Mouse (Mus musculus): ENCODE results near the gene Ccdc22. TPM values are rescaled to one million over a fixed set of nuclear protein-coding genes. Genes with fewer than 3 reads are reported as not detected.

The Ccdc22 gene
- 7.7 and 9.4 TPM in 2 replicates for polyA plus RNA-seq (2012; rRNA removed)

DNA sequence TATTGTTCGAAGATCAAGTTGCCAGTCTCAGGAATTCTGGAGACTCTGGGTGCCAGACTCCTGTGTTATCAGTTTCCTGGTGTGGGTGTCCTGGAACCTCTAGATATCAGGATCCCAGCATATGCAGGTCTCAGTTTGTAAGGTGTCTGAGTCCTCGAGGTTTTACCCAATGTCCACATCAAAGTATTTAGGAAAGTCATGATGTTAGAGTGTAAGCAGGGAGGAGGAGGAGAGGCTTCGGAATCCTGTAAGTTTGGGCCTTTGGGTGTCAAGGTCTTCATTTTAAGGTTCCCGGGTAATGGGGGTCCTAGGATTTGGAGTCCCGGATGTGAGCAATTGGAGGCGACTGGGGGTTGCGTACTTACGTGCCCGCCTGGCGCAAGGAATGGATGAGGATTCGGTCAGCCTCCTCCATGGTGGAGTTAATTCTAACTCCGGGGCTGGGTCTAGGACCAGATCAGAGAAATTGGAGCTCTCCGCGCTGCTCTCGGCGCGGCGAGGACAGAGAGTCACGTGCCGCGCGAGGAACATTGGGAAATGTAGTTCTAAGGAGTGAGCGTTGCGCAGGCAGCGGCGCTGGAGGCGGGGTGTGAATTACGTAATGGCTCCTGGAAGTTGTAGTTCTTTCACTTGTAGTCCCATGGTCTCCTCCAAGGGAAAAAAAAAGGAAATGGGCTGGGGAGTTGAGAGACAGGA, at the start of gene Ccdc22:
TSS of gene Ccdc22 (minus strand) at position 639 of the 696 bp plus-strand sequence.

DNA sequence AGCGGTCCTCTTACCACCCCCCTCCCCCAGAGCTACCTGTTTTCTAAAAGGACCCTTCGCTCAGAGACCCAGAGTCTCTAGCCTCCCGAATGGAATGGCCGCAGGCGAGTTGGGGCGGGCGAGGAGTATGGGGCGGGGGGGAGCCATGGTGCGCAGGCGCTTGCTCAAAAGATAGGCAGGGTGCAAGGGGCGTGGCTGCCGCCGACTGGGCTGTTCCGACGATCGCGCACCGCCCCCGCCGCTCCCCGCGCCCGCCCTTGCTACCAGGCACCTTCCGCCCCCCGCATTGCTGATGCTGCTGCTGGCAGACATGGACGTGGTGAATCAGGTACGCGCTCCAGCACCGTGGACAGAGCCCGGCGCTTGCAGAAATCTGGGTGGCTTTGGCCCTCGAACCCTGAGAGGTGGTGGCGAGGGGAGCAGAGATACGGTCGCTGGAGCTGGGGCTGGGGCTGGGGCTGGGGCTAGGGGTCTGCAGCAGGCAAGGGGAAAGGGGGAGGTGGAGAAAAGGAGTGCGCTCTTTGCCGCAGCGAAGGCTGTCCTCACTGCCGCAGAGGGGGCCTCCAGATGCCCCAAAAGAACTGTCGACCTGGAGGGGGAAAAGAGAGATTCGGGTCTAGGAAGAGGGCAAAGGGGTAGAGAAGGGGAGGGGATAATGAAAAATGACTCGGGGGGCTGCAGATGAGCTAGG, 33.2 kb upstream of the Ccdc22 start, which contains the start of gene Syp:
TSS of gene Syp (plus strand) at position 71 of the 691 bp plus-strand sequence.

DNA sequence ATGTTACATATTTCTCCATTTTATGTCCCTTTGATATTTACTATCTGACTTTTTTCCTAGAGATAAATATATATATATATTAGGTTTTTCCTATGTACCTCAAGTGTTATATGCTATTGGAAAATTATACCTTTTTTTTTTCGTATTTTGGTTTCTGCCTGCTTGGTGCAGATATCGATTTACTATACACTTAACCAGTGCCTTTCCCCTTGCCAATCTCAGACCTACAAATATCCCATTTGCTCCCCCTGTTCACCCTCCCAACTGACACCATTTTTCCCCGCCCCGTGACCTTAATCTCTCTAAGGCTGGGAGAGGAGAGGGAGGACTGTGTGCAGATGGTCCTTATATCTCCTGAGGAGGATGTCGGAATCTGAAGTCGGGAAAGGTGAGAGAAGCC, 1.5 kb upstream of the Ccdc22 start, which contains the start of gene Cacna1f:
TSS of gene Cacna1f (plus strand) at position 301 of the 400 bp plus-strand sequence.

DNA sequence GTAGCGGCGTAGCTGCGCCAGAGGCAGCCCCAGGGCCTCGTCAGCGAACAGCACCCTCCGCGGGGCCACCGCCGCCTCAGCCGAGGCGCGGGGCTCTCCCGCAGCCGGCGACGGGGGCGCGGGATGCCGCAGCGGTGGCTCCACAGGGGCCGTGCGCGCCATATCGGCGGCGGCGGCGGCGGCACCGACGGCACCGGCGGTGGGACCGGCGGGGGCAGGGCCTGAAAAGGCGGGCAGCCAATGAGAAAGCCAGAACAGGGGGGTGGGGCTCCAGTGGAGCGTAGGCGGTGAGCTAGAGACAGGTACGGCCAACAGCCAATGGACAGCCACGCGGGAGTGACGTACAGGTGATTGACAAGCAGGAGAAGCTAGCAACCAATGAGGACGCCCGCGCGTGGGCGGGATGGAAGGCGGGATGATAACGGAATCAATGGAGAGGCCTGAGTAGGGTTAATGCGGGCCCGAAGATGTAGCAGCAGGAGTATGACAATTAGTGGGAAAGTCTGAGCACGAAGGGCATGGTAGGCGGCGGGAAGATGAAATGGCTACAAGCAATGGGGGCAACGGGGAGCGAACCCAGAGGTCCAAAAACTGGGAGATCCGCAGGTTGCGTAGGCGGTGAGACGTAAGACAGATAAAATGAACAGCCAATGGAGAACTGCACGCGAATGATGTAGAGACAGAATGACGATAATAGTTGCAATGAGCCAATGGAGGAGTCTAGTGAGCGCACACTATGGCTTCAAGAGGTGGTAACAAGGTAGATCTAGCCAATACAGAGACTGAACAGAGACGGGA, 31.0 kb downstream of the Ccdc22 start, which contains the start of gene Ppp1r3f:
TSS of gene Ppp1r3f (minus strand) at position 197 of the 798 bp plus-strand sequence.

DNA sequence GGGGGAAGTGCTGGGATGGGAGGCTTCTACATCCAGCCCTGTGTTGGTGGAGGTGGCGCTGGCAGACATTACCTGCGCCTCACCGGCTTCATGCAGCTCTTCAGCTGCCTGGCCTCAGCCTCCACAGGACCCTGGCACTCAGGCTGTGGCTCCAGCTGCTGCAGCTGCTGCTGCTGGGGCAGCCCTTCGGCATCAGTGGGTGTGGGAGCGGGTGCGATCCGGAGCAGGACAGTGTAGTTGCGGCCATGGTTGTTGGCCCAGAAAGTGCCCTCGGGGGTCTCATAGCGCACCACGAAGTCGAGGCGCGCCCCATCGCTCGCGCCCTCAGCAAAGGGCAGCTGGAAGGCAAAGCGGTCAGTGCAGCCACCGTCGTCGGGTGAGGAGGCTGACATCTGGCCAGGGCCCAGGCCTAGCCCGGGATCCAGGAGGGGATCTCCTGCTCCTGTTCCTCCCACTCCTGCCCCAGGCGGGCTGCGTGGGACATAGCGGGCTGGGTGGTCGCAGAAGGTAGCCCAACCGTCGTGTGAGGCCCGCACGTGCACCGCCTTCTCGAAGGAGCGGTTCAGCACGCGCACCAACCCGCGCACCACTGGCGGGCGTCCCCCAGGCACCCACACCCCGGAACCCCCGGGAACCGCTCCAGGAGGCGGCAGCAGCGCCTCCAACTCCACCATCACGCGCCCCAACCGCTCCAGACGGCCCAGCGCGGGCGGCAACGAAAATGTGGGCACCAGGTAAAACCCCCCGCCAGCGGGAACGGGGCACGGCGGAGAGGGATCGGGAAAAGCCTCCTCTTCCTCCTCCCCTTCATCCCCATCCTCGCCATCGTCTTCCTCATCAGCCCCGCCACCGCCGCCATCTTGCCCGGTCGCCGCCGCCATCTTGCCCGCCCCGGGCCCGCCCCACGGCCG, 31.9 kb downstream of the Ccdc22 start, which contains the start of gene Foxp3:
TSS of gene Foxp3 (plus strand) at position 469 of the 911 bp plus-strand sequence.

Other genes starting within 250 kb of the Ccdc22 start
- 0.21 and 0.23 TPM in 2 replicates for gene Usp27x, start 229.7 kb downstream of the Ccdc22 start, polyA plus RNA-seq (2012; rRNA removed)
- gene Foxp3, start 31.9 kb downstream of the Ccdc22 start, polyA plus RNA-seq (2012; rRNA removed): not detected in 2 replicates
- 0.34 and 0.36 TPM in 2 replicates for gene Ppp1r3f, start 31.2 kb downstream of the Ccdc22 start, polyA plus RNA-seq (2012; rRNA removed)
- gene Cacna1f, start 1.6 kb upstream of the Ccdc22 start, polyA plus RNA-seq (2012; rRNA removed): 0.03 and 0.05 TPM in 2 replicates
- gene Syp, start 33.0 kb upstream of the Ccdc22 start, polyA plus RNA-seq (2012; rRNA removed): 0.44 and 0.45 TPM in 2 replicates
- gene Prickle3, start 51.7 kb upstream of the Ccdc22 start, polyA plus RNA-seq (2012; rRNA removed): 1.2 and 1.3 TPM in 2 replicates
- gene Plp2, start 65.9 kb upstream of the Ccdc22 start, polyA plus RNA-seq (2012; rRNA removed): 24.8 and 27.6 TPM in 2 replicates
- 0.03 and 0.07 TPM in 2 replicates for gene Magix, start 75.7 kb upstream of the Ccdc22 start, polyA plus RNA-seq (2012; rRNA removed)
- gene Gpkow, start 91.6 kb upstream of the Ccdc22 start, polyA plus RNA-seq (2012; rRNA removed): 7.1 and 8.1 TPM in 2 replicates
- gene Wdr45, start 108.8 kb upstream of the Ccdc22 start, polyA plus RNA-seq (2012; rRNA removed): 12.3 and 12.8 TPM in 2 replicates
- gene Gm45208, start 116.7 kb upstream of the Ccdc22 start, polyA plus RNA-seq (2012; rRNA removed): 0.12 and 0.20 TPM in 2 replicates
- 3.9 and 4.5 TPM in 2 replicates for gene Praf2, start 122.9 kb upstream of the Ccdc22 start, polyA plus RNA-seq (2012; rRNA removed)
- gene Ccdc120, start 145.4 kb upstream of the Ccdc22 start, polyA plus RNA-seq (2012; rRNA removed): 1.3 TPM in 2 replicates
- gene Tfe3, start 157.0 kb upstream of the Ccdc22 start, polyA plus RNA-seq (2012; rRNA removed): 3.6 and 5.0 TPM in 2 replicates
- gene Gripap1, start 184.2 kb upstream of the Ccdc22 start, polyA plus RNA-seq (2012; rRNA removed): 30.3 and 32.3 TPM in 2 replicates
- gene Kcnd1, start 216.8 kb upstream of the Ccdc22 start, polyA plus RNA-seq (2012; rRNA removed): 0.31 and 0.43 TPM in 2 replicates
- gene Otud5, start 235.8 kb upstream of the Ccdc22 start, polyA plus RNA-seq (2012; rRNA removed): 24.6 and 36.1 TPM in 2 replicates

Data from liver, embryonic 14 days (tissue).